ENCODE assay signal across 8 mouse cellular contexts in the genomic region with DNA sequence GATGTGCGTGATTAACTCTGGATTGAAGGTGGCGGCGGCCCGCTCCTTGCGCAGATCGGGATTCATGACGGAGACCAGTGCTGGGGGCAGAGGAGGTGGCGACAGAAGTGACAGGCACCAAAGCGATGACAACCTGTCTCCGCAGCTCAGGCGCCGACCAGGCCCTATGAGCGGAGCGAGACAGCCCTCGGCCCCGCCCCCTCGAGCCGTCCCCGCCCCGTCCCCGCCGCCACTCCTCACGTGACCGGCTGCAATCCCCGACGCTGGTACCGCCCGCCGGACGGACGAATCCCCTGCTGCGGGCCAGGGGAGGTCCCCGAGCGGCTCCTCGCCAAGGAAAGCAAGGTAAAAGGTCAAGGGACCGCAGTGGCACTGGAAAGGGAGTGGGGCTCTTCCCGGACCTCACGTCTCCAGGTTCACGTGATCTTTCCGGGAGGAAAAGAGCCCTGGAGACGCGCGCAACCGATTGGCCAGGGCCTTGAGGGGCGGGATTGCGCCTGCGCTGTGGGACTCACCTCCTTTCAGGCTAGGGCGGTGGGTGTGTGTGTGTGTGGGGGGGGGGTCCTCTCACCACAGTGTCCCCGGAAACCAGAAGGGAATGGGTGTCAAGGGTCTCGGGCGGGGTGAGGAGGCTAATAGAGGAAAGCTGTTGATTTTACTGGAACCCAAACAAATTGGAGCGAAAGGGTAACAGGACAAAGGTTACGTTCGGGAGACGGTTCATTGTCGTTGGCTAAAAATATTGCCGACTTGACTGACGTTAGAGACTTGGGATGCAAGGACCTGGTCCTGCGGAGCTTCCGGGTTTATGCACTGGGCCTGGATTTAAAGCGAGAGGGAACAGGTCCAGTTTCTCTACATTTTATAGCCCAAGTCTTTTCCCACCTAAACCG. TPM values are rescaled to one million over a fixed set of nuclear protein-coding genes. Genes with fewer than 3 reads are reported as not detected.
DNase-seq lines count a peak whose midpoint lies in the region; ATAC-seq lines count a peak whose summit lies in the region.

A gene (plus strand): TSS at position 217 of the 893 bp plus-strand sequence.
A gene (minus strand): TSS at position 407 of the 893 bp plus-strand sequence.

- H3K4me3 ChIP-seq in hindbrain, embryonic 11.5 days (ENCODE audit: low read depth, low read length), result peak within 1 kb of the TSS; percentile 82

- H3K4me2 ChIP-seq in hindbrain, embryonic 11.5 days (replicated peaks; ENCODE audit: low read depth, low read length), result peak within 1 kb of the TSS; percentile 83

- ATAC-seq in hindbrain, embryonic 11.5 days (ENCODE audit: low FRiP score), result peak; percentile 99

- H3K27me3 ChIP-seq in hindbrain, embryonic 11.5 days (ENCODE audit: control insufficient read depth, insufficient read depth, low read length), result no peaks in the 10 kb centered on the region

- peak within 1 kb of the TSS; percentile 97 for H3K27ac ChIP-seq in hindbrain, embryonic 11.5 days (ENCODE audit: low read depth, low read length)

- peak within 1 kb of the TSS; percentile 88 for H3K9ac ChIP-seq in hindbrain, embryonic 11.5 days (ENCODE audit: low read depth, low read length)

- H3K9me3 ChIP-seq in hindbrain, embryonic 11.5 days (ENCODE audit: control insufficient read depth, low read length), result no peaks in the 10 kb centered on the region

- DNase-seq in Muller cell, postnatal 12 days (ENCODE audit: inconsistent ontology term), result peak; percentile 98
- peak; percentile 97 for DNase-seq in cerebellum, adult 9-11 months
- DNase-seq in frontal cortex, adult 2 months (ENCODE audit: extremely low spot score in 1 of 2, low spot score in 1 of 2), result peak; percentile 89 to 95
- peak; percentile 98 for DNase-seq in hindbrain, embryonic 11.5 days (ENCODE audit: low spot score)
- DNase-seq in layer of hippocampus, postnatal 10 days (ENCODE audit: low spot score in 2 of 2), result peak; percentile 97 to 98
- peak; percentile 98 for DNase-seq in lung, postnatal 10 days
- DNase-seq in ovary, postnatal 36 days (ENCODE audit: low spot score), result peak; percentile 97
- peak; percentile 98 for DNase-seq in thymus, postnatal 25 days

- no peaks in the 10 kb centered on the region for H3K4me1 ChIP-seq in hindbrain, embryonic 11.5 days (replicated peaks; ENCODE audit: control insufficient read depth, insufficient read depth, low read length)

- no peaks in the 10 kb centered on the region for H3K36me3 ChIP-seq in hindbrain, embryonic 11.5 days (ENCODE audit: control insufficient read depth, insufficient read depth, low read length)

- under 1% methylated on average over 59 of the region's 62 CpGs for WGBS in hindbrain, embryonic 11.5 days

RNA-seq across cellular contexts. Expression of the first gene that starts in this region (rescaled TPM):
- polyA plus RNA-seq in frontal cortex, adult 2 months (2012; rRNA removed), result 50.9 and 51.0 TPM in 2 replicates
- polyA plus RNA-seq in hindbrain, embryonic 11.5 days (2014; fragmentation: Nextera tagmentation; extraction: Ambion mirVana), result 59.4 and 60.7 TPM in 2 replicates
- 10 to 100 TPM; 39.0 to 46.2 TPM for total RNA-seq in layer of hippocampus, postnatal 10 days (2021)

RNA-seq across cellular contexts. Expression of the second gene that starts in this region (rescaled TPM):
- polyA plus RNA-seq in frontal cortex, adult 2 months (2012; rRNA removed), result 119 and 129 TPM in 2 replicates
- polyA plus RNA-seq in hindbrain, embryonic 11.5 days (2014; fragmentation: Nextera tagmentation; extraction: Ambion mirVana), result 31.7 and 36.3 TPM in 2 replicates
- total RNA-seq in layer of hippocampus, postnatal 10 days (2021), result 100 to 1,000 TPM; 112 to 116 TPM

Comparison
In these comparisons a context has a peak if more than half of its experiments do, and no peak if none do; other contexts are left out.
1. Peak in every context shown above with its lines: DNase-seq, ATAC-seq, H3K4me3 ChIP-seq and H3K27ac ChIP-seq.